10 mouse cellular contexts compared by ENCODE assay signal in genomic region chr12:113028898-113029297, GRCm38 (mm10). TPM values are rescaled to one million over a fixed set of nuclear protein-coding genes. Genes with fewer than 3 reads are reported as not detected.
DNase-seq lines count a peak whose midpoint lies in the region; ATAC-seq lines count a peak whose summit lies in the region.
"Had no signal": no experiment of that assay in that cellular context is flagged by ENCODE, and none has a peak within 500 bp of the region (broad histone marks: within the 10 kb centered on the region; RNA-seq: fewer than 3 reads in every experiment).

No protein-coding gene starts in this region.

- no peak for ATAC-seq in liver, embryonic 15.5 days (ENCODE audit: insufficient read depth)
- ATAC-seq in hindbrain, embryonic 15.5 days (ENCODE audit: low FRiP score, low read depth): no peak

- H3K27me3 ChIP-seq in liver, embryonic 15.5 days: no peaks in the 10 kb centered on the region
- no peaks in the 10 kb centered on the region for H3K27me3 ChIP-seq in hindbrain, embryonic 15.5 days

- 0 out of 2 replicates have a peak overlapping the region, but pooled peaks have one; percentile 14 for H3K27ac ChIP-seq in liver, embryonic 15.5 days (replicated peaks)
- peak overlapping the region; percentile 58 for H3K27ac ChIP-seq in hindbrain, embryonic 15.5 days (replicated peaks)
- H3K27ac ChIP-seq: liver, embryonic 14.5 days had no signal

- peaks cover 25% of the 10 kb centered on the region for H3K36me3 ChIP-seq in liver, embryonic 15.5 days (replicated peaks)
- no peaks in the 10 kb centered on the region for H3K36me3 ChIP-seq in hindbrain, embryonic 15.5 days

- H3K9ac ChIP-seq in liver, embryonic 15.5 days: no peak overlapping the region; the same call in 1 of the 2 replicates
- no peak overlapping the region for H3K9ac ChIP-seq in hindbrain, embryonic 15.5 days
- H3K9ac ChIP-seq: liver, embryonic 14.5 days had no signal

- H3K4me1 ChIP-seq in liver, embryonic 15.5 days (replicated peaks): peaks cover 62% of the 10 kb centered on the region
- peaks cover 47% of the 10 kb centered on the region for H3K4me1 ChIP-seq in hindbrain, embryonic 15.5 days (replicated peaks)

- 81% methylated on average over 9 of the region's 9 CpGs for WGBS in liver, embryonic 15.5 days (ENCODE audit: insufficient replicate concordance)
- WGBS in hindbrain, embryonic 15.5 days: 52% methylated on average over 9 of the region's 9 CpGs

- no peak overlapping the region for H3K4me2 ChIP-seq in liver, embryonic 15.5 days
- no peak overlapping the region for H3K4me2 ChIP-seq in hindbrain, embryonic 15.5 days

- peak; percentile 19 for DNase-seq in embryo, embryonic 11 days
- DNase-seq in embryo, embryonic 10.5 days (ENCODE audit: low spot score): no peak
- DNase-seq in liver: no peak
- DNase-seq in retina, embryonic 14.5 days (ENCODE audit: low spot score): peak; percentile 37
- no peak for DNase-seq in thymus, postnatal 10 days (ENCODE audit: low spot score in 2 of 2)
- no peak for DNase-seq in adrenal gland, adult 18-20 months (ENCODE audit: low spot score in 2 of 2)
- DNase-seq: thymus, postnatal 36 days had no signal

- no peaks in the 10 kb centered on the region for H3K9me3 ChIP-seq in liver, embryonic 15.5 days (replicated peaks)
- H3K9me3 ChIP-seq in hindbrain, embryonic 15.5 days: no peaks in the 10 kb centered on the region

- H3K4me3 ChIP-seq in liver, embryonic 15.5 days (replicated peaks): no peak overlapping the region
- H3K4me3 ChIP-seq in hindbrain, embryonic 15.5 days: no peak overlapping the region

RNA-seq across cellular contexts. Expression of gene Pacs2, which starts 14.6 kb away (rescaled TPM):
- polyA plus RNA-seq in liver, embryonic 15.5 days (2015; fragmentation: Nextera tagmentation; extraction: Ambion mirVana): 6.1 and 6.7 TPM in 2 replicates
- 30.2 and 32.3 TPM in 2 replicates for polyA plus RNA-seq in hindbrain, embryonic 15.5 days (2015; fragmentation: Nextera tagmentation; extraction: Ambion mirVana)
- total RNA-seq in adrenal gland, adult 18-20 months (2021): 10 to 100 TPM; 34.3 to 38.0 TPM

RNA-seq across cellular contexts. Expression of gene Brf1, which starts 28.4 kb away (rescaled TPM):
- polyA plus RNA-seq in liver, embryonic 15.5 days (2015; fragmentation: Nextera tagmentation; extraction: Ambion mirVana): 26.3 and 29.2 TPM in 2 replicates
- 49.3 and 51.3 TPM in 2 replicates for polyA plus RNA-seq in hindbrain, embryonic 15.5 days (2015; fragmentation: Nextera tagmentation; extraction: Ambion mirVana)
- total RNA-seq in adrenal gland, adult 18-20 months (2021): 10 to 100 TPM; 39.1 to 50.4 TPM

RNA-seq across cellular contexts. Expression of gene Tex22, which starts 45.4 kb away (rescaled TPM):
- polyA plus RNA-seq in liver, embryonic 15.5 days (2015; fragmentation: Nextera tagmentation; extraction: Ambion mirVana): not detected in 2 replicates
- not detected in 2 replicates for polyA plus RNA-seq in hindbrain, embryonic 15.5 days (2015; fragmentation: Nextera tagmentation; extraction: Ambion mirVana)
- under 1 TPM in 1 of 2 experiments, not detected in 1; 0.27 TPM for total RNA-seq in adrenal gland, adult 18-20 months (2021)

RNA-seq across cellular contexts. Expression of gene Btbd6, which starts 52.6 kb away (rescaled TPM):
- polyA plus RNA-seq in liver, embryonic 15.5 days (2015; fragmentation: Nextera tagmentation; extraction: Ambion mirVana): 5.5 and 5.8 TPM in 2 replicates
- polyA plus RNA-seq in hindbrain, embryonic 15.5 days (2015; fragmentation: Nextera tagmentation; extraction: Ambion mirVana): 53.0 and 56.6 TPM in 2 replicates
- 10 to 100 TPM; 14.9 to 15.5 TPM for total RNA-seq in adrenal gland, adult 18-20 months (2021)

Comparison
In these comparisons a context has a peak if more than half of its experiments do, and no peak if none do; other contexts are left out.
1. DNase-seq: peak in embryo, embryonic 11 days (single experiment) and retina, embryonic 14.5 days (single experiment); none in embryo, embryonic 10.5 days (single experiment), liver (single experiment), thymus, postnatal 10 days (0 of 2) and adrenal gland, adult 18-20 months (0 of 2).